Mouse (Mus musculus) CD4-positive, CD25-positive, alpha-beta regulatory T cell, adult 4 months (primary cell): ENCODE data around the gene Txndc16. TPM values are rescaled to one million over a fixed set of nuclear protein-coding genes. Genes with fewer than 3 reads are reported as not detected.

Experiments
- ATAC-seq: one replicate; pipeline ENCODE4 v1.8.0; 2017
- polyA plus RNA-seq, 2 experiments: library from polyadenylated mRNA; unstranded; fragments of 100-300 nt; shearing (Covaris generic); gene quantifications; one replicate each; pipeline ENCODE4 v1.2.1; 2017

The Txndc16 gene
- 10 to 100 TPM; 16.4 to 17.0 TPM for polyA plus RNA-seq

DNA sequence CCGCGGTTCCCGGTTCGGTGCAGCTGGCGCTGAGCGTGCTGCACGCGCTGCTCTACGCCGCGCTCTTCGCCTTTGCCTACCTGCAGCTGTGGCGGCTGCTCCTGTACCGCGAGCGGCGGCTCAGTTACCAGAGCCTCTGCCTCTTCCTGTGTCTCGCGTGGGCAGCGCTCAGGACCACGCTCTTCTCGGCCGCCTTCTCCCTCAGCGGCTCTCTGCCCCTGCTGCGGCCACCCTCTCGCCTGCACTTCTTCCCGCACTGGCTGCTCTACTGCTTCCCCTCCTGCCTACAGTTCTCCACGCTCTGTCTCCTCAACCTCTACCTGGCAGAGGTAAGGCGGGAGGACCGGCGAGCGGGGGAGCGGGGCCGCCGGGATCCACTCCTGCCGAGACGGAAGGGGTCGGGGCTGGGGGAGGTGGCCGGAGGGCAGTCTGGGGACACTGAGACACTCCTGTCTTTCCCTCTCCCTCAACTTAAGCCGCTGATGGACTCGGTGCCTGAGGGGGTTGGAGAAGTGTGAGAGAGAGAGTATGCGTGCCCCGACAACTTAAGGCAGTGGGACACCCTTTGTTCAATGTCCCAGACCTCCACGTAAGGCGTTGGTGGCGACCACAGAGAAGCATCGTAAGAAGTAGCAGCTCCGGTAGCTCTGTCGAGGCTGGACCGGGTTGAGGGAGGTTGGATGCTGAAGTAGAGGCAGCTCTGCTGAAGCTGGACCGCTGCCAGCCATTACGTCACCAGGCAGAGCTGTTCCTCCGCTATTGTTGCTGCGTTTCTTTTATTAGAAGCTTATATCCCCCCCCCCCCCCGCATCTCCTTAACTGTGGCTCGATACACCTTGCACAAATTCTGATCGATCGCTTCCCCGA lies at the start of gene Txndc16:
Txndc16 (minus strand) TSS at position 239 of the 867 bp plus-strand sequence.
- peak; percentile 25 for ATAC-seq

GRCm38 (mm10) chr14:45263831-45264592 lies 43.9 kb upstream of the Txndc16 start:
- no peak for ATAC-seq

- no peak for ATAC-seq
Measured at GRCm38 (mm10) chr14:45251548-45252076, 31.5 kb upstream of the Txndc16 start.

GRCm38 (mm10) chr14:45241613-45242012 lies 21.5 kb upstream of the Txndc16 start:
- ATAC-seq: no peak

DNA sequence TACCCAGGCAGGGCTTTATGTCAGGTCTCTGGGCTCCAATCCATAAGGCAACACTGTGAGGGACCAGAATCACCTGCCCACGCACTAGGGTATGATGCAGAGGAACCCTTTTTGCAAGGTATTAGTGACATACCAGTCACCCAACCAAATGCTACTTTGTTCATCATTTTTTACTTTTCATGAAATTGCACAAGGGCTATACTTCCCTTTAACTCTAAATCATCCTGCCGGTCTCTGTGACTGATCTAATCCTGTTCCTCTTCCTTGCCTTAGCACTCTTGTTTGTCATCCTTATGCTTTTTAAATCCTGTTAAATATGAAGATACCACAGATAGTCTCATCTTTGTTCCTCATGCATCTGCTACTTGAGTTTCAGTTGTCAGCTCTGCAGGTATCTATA lies 18.9 kb upstream of the Txndc16 start:
- ATAC-seq: no peak

- ATAC-seq: no peak
Measured at GRCm38 (mm10) chr14:45220957-45221630, 966 bp upstream of the Txndc16 start.

GRCm38 (mm10) chr14:45219281-45220089 lies 643 bp downstream of the Txndc16 start, which contains the start of gene Gpr137c:
Gpr137c (plus strand) TSS chr14:45219717.
- peak; percentile 88 for ATAC-seq

GRCm38 (mm10) chr14:45217693-45218092 lies 2.4 kb downstream of the Txndc16 start:
- no peak for ATAC-seq

DNA sequence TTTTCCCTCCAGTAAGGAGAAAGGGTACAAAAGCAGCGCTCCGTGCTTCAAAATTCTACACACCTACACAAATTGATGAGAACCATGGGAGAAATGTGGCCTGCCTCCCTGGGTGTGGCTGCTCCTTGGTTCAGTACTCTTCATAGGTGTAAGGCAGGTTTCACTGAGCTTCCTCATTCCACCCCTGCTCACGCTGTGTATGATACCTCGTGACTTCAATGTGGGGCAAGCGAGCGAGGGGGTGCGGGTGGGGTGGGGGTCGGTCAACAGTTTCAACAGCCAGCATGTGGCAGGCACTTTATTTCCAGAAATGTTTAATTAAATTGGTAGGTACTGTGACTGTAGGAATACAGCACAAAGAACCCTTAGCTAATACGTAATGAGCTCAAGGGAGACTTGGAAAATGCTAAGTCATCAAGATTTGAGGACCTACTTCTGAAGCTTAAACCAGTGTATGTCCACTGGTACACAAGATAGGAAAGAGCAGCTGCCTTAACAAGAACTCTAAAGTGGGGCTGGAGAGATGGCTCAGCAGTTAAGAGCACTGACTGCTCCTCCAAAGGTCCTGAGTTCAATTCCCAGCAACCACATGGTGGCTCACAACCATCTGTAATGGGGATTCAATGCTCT lies 3.3 kb downstream of the Txndc16 start:
- ATAC-seq: no peak

GRCm38 (mm10) chr14:45211431-45211830 lies 8.7 kb downstream of the Txndc16 start:
- no peak for ATAC-seq

DNA sequence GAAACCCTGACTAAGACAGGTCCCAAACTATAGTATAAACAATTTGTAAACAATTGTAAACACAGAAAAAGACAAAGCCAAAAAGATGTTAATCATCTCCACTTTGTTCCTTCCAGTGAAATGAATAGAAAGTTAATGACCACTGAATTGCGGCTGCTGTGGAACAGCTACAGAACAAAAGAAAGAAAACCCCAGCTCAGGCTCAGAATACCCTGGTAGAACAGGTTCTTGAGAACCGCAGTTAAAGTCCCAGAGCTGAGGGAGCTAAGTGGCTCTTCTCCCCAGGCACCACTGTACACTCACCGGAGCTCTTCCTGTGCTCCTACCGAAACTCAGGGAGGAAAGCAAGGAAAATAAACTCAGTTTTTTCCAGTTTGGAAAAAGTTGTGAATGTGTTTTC lies 9.4 kb downstream of the Txndc16 start:
- no peak for ATAC-seq

- ATAC-seq: no peak
Measured at GRCm38 (mm10) chr14:45200607-45201006, 19.5 kb downstream of the Txndc16 start.

GRCm38 (mm10) chr14:45190999-45191398 lies 29.1 kb downstream of the Txndc16 start:
- no peak for ATAC-seq

DNA sequence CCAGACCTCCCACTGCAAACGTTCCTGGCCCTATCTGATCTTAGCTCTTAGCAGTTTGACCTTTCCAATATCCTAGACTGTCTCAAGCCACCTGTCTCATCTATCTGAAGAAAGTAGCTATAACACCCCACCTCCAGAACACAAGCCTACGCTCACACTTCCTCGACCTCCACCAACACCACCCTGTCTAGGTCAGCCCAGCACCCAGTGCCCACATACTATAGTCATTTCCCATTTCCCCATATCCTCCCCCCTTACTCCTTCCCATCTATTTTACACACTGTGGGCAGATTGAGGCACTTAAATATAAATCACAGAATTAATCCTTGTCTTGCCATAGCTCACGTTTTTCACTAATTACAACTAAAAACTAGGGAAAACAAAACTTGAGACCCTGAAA lies 38.5 kb downstream of the Txndc16 start:
- no peak for ATAC-seq

- ATAC-seq: no peak
Measured at GRCm38 (mm10) chr14:45179606-45180005, 40.5 kb downstream of the Txndc16 start.

DNA sequence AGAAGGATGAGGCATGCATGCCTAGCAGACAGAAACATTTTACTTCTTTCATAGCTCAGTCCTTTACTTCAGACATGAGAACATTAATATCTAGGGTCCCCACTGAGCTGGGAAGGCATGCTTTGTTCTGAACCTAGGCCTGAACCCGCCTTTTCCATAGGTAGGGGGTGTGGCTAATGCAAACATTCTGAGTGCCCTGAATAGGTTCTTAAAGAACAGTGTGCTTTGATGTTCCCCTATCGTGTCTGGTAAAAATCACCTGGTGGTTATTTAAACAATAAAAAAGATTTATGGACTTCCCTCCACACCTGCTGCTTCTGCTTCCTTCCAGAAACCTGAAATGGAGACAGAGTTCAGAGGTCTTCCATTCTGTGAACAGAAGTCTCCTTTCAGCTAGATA lies 40.9 kb downstream of the Txndc16 start:
- no peak for ATAC-seq

DNA sequence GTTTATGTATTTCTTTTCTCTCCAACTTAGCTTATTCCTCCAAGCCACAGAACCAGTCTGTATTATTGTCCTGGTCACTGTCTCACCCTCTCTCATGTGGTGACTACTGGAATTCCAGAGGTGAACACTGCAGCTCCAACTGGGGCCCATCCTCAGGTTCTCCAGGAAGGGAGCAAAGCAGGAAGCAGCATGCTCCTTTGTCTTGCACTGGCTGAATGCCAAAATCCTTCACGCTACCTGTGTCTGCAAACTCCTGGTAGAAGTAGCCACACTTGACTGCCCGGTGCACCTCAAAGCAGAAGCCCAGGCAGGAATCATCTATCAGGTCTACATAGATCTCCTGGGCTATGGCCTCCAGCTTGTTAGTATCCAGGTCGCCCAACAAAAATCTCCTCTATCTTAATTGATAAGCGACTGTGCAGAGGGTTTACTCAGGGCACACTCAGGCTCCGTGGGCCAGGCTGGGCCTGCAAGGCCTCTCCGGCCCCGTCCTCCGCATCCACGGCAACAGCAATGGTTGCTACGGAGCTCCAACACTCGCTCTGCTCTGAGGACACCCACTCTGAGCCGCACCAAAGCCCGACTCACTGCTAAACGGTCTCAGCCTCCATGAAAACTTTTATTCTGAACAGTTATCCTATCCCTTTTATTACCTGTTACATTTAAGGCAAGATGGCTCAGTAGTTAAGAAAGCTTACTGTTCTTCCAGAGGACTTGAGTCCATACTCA lies 45.0 kb downstream of the Txndc16 start:
- no peak for ATAC-seq

- no peak for ATAC-seq
Measured at GRCm38 (mm10) chr14:45172260-45172659, 47.9 kb downstream of the Txndc16 start.

DNA sequence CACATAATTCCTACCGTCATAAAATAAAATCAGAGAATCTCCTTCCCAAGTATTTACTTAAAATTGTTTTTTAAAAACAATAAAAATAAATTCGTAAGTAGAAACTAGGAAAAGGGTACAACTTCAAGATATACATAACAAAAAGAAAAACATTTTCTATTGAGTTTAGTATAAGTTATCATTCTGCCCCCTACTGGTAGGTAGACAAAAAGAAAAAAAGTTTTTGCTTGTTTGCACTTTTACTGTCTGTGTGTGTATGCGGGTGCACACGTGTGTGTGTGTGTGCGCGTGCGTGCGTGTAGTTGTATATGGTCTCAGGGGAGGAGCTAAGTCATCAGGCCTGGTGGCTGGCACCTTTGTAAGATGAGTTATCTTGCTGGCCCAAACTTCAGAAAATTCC lies 52.8 kb downstream of the Txndc16 start:
- no peak for ATAC-seq

DNA sequence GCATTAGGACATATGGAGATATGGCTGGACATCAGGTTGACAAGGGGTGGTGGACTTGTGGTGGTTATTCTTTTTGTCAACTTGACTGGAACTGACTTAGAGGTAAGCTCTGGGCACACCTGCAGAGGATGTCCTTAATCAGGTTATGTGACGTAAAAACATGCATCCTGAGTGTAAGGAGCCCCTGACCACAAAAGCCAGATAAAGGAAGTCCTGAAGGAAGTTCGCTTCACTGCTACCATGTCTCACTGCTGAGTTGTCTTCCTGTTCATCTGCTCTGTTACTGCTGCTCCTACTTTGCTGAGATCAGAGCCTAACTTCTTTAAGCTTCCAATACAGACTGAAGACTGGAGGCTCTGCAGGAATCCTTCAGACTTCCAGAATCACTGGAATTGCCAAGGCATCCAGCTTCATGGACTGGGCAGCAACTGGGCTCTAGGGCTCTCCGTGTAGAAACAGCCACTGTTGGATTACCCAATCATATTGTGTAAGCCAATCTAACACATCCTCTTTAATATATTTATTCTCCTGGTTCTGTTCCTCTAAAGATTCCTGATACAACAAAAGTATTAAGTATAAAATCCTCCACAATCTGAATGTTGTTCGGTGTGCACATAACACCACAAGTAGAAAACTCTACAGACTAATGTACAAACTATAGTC lies 64.5 kb downstream of the Txndc16 start:
- peak; percentile 95 for ATAC-seq
